Mouse (Mus musculus) ZHBTc4 (cell line): Measurements from ENCODE around the gene Ccdc92b.

Experiments used
- DNase-seq: peaks from one replicate; pipeline ENCODE4 v3.0.0-alpha.2; 2011; ENCODE audit warnings: low read depth, low spot score

Ccdc92b gene

DNA sequence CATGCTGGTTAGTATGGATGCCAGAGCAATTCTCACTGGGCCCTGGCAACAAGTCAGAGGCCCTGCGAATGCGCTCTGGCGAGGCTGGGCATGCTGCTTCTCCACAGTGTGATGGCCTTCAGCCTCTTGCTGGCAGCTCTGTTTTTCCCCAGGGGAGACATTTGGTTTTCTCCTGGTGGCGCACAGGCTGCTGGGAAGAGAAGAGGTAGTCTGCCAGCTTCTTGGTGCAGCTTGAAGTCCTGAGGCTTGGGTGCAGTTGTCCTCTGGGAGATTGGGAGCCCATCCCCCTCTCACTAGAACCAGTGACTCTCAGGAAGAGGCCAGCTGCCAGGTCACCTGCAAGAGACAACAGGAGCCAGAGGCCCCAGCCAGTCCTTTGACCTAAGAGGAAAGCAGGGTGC is 33.4 kb downstream of the Ccdc92b start:
- no peak for DNase-seq

DNA sequence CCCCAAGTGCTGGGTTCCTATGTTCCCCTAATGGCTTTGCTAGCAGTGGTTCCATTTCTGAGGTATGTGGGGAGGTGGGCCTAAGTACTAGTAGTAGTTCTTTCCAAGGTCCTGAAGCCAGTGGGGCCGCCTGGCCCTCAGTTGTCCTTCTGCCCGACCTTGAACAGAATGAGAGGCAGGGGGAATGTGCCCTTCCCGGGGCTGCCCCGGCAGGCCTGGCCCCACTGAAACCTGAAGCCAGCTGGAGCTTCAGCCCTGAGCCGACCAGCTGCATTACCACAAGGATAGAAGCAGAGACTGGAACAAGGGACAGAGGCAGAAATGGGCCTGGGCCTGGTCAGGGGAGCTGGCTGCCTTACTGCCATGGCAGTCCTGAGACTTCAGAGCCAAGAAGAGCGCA is 34.0 kb downstream of the Ccdc92b start:
- peak; percentile 70 for DNase-seq

DNA sequence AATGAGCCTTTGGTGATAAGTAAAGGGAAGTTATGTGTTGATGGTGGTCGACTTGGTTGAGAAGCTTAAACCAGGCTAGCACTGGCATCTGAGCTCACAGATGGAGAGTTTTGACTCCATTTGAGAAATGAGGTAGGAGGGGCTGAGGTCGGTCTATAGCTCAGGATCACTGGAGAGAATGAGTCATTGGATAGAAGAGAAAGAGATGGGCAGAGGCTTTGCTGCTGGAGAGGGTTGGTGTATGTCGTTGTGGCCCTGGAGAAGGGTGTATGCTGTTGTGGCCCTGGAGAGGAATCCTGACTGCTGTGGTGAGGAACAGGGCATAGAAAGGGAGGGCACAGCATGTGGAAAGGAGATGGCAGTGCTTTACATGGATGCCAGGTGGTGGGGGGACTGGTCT is 36.5 kb downstream of the Ccdc92b start:
- no peak for DNase-seq

DNA sequence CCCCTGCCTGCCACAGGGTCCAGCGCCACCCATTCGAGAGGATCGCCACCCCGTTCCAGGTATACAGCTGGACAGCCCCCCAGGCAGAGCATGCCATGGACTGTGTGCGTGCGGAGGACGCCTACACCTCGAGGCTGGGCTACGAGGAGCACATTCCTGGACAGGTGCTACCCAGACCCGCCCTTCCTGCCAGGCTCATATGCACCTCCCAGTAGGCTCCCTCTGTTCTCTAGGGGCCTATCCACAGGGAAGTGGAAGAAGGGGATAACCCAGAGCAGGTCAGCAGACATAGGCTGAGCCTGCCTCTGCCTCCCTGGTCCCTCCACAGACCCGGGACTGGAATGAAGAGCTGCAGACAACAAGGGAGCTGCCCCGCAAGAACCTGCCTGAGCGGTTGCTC is 40.9 kb downstream of the Ccdc92b start:
- DNase-seq, result no peak

DNA sequence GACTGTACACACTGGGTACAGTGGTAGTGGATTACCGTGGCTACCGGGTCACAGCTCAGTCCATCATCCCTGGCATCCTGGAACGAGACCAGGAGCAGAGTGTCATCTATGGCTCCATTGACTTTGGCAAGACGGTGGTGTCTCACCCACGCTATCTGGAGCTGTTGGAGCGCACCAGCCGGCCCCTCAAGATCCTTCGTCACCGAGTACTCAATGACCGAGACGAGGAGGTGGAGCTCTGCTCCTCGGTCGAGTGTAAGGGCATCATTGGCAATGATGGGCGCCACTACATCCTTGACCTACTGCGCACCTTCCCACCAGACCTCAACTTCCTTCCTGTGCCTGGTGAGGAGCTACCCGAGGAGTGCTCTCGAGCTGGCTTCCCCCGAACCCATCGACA is 42.2 kb downstream of the Ccdc92b start:
- DNase-seq, result no peak

DNA sequence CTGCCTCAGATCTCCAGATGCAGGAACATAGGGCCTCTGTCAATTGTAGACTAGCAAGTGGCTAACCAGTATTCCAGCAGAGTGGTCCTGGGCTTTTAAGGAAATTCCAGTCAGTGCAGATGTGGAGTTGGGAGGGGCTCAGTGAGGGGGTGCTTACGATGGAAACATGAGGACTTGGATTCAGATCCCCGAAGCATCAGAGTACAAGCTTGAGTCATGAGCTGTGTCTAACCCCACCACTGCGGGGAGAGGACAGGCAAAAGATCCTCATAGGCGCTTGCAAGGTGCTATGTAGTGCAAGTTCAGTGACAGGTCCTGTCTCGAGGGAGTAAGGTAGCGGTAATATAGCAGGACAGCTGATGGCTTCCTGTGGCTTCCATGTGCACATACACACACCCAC is 42.8 kb downstream of the Ccdc92b start:
- DNase-seq, result no peak

DNA sequence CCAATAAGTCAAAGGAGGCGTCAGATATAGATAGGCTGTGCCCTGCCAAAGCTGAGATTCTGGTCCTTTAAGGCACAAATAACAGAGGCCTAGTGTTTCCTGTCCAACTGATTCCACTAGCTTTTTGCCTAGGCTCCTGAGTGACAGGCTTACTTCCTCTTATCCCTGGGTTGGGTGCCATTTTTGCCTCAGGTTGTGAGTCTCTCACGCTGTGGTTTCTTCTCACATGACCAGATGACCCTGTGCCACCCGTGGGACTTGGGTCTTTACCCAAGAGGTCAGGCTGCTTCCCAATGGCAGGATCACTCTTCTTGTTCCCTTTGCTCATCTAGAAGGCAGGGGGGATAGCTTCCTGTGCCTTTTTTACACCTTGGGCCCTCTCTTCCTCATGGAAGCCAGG is 44.9 kb downstream of the Ccdc92b start:
- DNase-seq, result no peak

DNA sequence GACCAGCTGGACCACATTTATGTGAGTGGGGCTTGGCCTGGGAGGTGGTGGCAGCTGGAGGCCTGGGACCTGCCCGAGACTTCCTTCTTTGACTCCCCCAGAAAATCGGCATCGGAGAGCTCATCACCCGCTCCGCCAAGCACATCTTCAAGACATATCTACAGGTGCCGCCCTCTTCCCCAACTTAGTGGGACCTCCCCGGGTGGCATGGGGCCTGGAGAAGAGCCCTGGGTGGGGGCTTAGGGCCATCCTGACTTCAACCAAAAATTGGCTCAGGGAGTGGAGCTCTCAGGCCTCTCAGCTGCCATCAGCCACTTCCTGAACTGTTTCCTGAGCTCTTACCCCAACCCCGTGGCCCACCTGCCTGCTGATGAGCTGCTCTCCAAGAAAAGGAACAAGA is 45.5 kb downstream of the Ccdc92b start:
- DNase-seq, result no peak

DNA sequence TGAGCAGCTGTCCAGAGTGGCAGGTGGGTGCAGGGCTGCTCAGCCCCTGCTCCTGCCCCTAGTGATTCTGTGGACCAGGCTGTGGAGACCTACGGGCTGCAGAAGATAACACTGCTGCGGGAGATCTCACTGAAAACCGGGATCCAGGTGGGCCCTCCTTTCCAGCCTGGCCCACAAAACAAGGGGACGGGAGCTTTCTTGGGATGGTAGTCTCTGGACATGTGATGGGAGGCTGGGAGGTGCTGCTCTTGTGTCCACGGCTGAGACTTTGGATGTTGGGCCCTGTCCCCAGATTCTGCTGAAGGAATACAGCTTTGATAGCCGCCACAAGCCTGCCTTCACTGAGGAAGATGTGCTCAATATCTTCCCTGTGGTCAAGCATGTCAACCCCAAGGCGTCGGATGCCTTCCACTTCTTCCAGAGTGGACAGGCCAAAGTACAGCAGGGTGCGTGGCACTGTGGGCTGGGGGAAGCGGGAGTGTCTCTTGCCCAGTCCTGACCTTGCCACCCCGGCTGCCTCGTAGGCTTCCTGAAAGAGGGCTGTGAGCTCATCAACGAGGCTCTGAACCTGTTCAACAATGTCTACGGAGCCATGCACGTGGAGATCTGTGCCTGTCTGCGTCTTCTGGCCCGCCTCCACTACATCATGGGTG is 46.4 kb downstream of the Ccdc92b start:
- DNase-seq, result no peak

DNA sequence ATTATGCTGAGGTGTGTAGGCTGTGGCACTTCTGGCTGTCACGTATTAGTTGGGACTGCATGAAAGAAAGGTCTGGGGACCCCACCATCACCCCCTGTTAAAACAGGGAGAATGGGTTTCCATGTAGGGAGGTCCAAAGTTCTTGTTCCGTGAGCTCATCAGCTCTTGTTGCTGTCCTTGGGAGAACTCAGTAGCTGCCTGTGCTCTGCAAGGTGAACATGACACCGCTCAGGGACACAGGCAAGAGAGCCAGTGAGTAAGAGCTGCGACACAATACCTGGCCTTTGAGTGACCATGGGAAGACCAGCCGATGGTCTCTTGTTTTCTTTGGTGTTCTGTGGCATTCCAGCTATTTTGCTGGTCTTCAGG is 46.9 kb downstream of the Ccdc92b start:
- DNase-seq, result no peak

DNA sequence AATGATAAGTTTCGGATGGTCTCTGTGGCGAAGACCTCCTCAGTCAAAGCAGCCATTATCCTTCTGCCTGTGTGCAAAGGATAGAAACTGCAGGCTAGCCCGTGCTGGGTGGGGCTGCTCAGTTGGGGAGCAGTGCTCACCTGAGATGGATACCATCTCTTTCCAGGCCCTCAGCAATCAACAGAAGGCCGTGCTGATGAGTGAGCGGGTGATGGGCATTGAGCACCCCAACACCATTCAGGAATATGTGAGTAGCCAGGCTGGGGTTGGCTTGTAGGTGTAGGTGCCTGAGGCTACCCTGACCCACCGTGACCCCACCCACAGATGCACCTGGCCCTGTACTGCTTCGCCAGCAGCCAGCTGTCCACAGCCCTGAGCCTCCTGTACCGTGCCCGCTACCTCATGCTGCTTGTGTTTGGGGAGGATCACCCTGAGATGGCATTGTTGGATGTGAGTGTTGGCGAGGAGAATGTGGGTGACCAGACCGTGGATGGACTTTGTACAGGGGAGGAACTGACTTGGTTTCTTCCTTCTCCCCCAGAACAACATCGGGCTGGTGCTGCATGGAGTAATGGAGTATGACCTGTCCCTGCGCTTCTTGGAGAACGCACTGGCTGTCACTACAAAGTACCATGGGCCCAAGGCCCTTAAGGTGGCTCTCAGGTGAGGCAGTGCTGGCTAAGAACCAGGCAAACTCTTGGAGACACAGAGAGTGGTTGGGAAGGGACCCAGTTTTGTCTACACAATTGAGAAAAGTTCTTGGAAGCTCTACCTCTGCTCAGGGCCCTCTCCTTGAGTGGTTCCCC is 47.6 kb downstream of the Ccdc92b start:
- DNase-seq, result no peak

DNA sequence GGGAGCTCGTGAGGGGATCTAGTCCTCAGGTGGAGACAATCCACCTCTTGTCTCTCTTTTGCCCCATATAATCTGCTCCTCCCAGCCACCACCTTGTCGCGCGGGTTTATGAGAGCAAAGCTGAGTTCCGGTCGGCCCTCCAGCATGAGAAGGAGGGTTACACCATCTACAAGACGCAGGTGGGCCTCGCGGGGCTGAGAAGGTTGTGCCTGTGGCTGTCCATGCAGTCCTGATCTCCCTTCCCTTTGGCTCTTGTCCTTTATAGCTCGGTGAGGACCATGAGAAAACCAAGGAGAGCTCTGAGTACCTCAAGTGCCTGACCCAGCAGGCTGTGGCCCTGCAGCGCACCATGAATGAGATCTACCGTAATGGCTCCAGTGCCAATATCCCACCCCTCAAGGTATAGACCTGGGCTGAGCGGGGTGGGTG is 48.2 kb downstream of the Ccdc92b start:
- no peak for DNase-seq

DNA sequence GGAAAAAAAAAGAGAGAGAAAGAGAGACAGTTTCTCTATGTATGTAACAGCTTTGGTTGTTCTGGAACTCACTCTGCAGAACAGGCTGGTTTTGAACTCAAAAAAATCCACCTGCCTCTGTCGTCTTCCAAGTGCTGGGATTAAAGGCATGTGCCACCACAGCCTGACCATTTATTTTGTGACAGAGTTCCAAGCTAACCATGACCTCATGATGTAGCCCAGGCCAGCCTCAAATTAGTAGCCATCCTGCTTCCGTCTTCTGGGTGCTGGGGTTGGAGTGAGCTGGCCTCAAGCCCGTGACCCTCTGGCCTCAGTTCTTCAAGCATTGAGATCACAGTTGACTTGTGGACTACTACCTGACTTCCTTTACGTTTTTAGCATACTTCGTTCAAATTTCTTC is 49.1 kb downstream of the Ccdc92b start:
- no peak for DNase-seq

DNA sequence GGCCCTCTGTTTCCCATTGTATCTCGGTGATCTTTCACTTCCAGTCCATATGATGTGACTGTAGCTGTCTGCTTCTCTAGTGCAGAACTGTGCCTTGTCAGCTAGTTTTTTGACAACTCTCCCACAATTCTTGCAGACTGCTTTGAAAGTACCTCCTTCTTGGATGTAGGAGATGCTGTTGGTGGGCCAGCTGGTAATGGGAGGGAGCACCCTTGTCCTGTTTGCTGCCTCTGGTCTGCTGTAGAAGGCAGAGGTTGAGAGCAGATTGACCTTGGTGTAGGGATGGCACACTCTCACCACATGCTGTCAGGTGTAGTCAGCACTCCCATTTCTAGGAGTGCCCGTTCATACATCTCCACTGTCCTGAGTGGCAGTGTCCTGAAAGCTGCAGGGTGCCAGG is 49.6 kb downstream of the Ccdc92b start:
- no peak for DNase-seq

DNA sequence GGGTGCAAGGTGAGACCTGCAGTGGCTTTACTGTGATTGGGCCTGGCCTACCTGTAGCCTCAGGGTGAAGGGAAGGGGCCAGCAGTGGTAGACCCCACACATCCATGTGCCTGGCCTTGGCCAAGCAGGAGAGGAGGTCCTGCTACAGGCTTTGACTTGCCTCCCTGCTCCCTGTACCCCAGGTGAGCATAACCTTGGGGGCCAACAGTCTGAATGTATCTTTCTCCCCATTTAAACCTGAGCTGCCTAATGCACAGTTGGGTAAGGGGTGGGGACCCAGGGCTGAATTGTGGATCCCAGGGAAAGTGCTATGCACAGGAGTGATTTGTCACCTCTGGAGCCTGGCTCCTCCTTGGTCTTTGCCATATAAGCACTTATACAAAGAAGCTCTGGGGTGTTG is 50.7 kb downstream of the Ccdc92b start:
- no peak for DNase-seq

DNA sequence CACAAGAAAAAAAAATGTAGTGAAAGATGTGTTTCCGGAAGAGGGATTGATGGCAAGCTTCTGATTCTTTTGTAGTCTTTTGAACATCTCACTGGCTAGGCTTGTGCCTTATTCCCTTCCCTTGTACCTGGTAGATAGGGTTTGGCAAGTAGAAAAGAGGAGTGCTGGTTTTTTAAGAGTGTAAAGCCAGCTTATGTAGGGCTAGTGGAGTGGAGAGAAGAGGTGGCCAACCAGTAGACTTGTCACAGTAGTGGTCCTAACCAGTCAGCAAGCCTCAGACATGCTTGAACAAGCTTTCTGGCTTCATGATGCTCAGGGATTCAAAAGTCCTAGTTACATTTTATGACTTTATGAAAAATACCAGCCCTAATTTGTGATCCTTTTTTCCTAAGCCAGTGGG is 51.6 kb downstream of the Ccdc92b start:
- DNase-seq, result no peak

DNA sequence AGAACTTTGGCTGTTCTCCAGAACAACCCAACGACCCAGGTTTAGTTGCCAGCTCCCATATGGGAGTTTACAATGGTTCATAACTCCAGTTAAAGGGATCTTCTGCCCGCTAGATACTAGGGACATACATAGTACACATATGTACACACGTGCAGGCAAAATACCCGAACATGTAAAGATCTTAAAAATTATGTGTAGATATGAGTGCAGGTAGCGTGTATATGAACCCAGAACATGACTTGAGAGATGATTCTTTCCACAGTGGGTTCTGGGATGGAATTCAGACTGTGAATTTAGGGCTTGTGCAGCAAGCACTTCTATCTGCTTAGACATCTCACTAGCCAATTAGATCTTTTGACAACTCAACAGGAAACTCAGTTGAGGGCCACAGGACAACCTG is 52.4 kb downstream of the Ccdc92b start:
- no peak for DNase-seq

DNA sequence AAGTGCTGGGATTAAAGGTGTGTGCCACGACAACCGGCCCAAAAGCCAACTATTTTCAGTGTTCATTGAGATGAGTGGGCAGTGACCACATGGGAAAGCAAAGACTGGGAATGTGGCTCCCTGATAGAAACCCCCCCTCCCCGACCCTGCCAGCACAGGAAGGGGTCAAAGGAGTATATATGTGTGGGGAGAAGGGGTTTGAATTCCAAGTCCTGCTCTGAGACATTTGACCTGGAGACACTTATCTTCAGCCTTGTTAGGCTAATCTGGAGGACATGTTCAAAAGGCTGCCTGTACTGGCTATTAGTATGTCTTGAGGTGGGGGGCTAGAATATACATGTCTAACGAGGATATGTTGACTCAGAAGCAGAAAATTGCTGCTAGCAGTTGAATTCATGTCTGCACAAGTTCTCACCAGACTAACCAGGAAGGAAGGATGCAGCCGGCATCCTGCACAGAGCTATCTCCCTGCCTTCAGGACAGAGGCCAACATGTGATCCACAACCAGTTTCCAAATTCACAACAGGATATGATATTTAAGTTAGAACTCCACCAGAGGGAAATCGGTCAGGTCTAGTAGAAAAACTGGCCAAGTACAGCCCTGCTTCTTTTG is 53.6 kb downstream of the Ccdc92b start:
- DNase-seq, result no peak

DNA sequence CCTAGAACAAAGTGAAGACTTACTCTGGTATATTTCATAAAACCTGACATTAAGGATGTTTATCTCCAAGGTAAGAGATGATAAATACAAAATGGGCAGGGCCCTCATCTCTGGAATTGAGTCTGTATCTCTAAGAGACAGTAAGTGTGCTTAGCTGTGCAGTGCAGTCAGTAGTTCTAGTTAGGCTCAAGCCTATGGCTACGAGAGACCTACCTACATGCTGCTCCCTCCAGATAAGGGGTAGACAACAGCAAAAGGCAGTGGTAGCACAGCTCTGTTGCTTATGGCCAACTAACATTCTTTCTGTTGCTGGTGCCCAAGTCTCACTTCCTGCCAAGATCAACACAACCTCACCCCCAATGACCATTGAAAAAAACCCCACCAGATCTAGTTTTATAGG is 54.2 kb downstream of the Ccdc92b start:
- no peak for DNase-seq

DNA sequence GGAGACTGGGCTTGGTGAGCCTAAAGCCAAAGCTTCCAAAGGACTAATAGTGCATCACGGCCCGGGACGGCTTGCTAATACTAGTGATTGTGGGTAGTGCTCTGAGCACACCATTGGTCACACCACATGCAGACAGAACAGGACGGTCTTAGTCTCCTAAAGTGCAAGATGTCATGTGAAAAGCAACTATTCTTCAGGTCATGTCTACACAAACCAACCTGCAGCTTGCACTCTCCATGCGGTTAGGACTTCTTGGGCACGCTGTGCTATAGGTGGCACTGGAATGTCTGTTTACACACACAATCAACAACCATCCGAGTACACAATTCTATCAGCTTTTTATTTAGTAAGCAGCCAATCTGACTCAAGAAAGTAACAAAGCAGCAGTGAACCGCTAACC is 55.3 kb downstream of the Ccdc92b start:
- no peak for DNase-seq

DNA sequence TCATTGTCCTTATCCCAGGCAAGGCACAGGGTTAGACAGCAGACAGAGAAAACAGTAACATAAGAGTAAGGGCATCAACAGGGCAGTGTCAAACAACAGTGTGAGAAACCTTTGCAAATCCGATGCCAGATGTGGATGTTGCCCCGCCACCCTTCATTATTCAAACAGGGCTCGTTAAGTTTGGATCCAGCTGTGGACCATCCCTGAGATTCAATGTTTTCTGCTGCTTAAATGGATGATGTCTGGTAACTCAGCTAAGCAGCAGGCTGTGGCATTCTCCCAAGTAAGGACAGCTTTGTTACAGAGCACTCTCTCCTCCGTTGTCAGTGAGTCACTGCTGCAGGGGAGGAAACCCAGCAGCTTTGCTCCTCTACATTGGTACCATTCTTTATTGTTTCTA is 55.8 kb downstream of the Ccdc92b start:
- no peak for DNase-seq
